Mouse (Mus musculus): ENCODE data around the gene Itgb1. TPM values are rescaled to one million over a fixed set of nuclear protein-coding genes. Genes with fewer than 3 reads are reported as not detected.

Gene Itgb1
- total RNA-seq, 2 experiments from 2014 or later, result 33.6 to 34.3 TPM

Other genes starting within 250 kb of the Itgb1 start
- not detected for gene Gm3952, start 113.0 kb downstream of the Itgb1 start, total RNA-seq (2021)

Measured in layer of hippocampus, adult 18-20 months (tissue).